Mouse (Mus musculus): ENCODE data around the gene Syk. TPM values are rescaled to one million over a fixed set of nuclear protein-coding genes. Genes with fewer than 3 reads are reported as not detected.

The Syk gene
- polyA plus RNA-seq, 1 experiment, result not detected

DNA sequence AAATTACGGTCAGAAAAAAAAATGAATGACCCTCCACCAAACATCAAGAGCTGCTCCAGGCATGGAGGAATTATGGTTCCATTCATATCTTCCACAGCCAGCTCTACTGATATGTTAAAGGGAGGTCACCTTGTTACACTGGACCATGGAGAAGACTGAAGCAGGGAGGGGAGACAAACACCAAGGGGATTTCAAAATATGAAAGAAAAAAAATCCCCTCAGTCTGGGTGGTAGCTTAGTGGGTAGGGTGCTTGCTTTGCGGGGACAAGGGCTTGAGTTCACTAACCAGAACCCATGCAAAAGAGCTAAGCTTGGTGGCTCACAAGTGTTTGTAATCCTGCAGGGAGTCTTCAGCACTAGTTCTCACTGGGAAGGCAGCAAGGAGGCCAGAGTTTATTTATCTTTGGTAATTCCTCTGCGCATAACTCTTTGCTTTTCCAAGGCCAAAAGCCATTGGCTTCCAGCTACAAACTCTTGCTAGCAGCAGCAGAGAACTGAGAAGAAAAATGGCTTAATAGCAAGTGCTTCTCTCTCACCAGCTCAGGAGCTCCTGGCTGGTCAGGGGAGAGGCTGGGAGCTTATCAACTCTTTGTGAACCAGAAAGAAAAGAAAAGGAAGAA lies 23.8 kb downstream of the Syk start:
- TF ChIP-seq GATA1 (IDR thresholded peaks at IDR 0.05; ENCODE audit: low read length), result no peak

DNA sequence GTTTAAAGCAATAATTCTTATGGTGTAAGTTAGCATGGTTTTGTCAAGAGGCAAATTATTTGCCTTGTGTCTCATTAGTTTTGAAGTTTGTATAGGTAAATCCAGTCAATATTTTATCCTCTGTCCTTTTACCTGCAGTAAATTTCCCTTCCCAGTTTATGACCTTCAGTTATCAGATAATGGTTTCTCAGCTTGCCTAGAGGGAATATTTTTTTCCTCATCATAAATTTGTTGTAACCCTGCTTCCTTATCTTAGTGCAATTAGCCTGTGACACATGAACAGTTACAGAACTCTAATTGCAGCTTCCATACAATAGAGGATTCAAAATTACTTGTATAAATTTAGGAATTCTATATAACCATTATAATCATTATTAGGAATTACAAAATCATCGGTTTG lies 25.0 kb downstream of the Syk start:
- no peak for TF ChIP-seq GATA1 (IDR thresholded peaks at IDR 0.05; ENCODE audit: low read length)

DNA sequence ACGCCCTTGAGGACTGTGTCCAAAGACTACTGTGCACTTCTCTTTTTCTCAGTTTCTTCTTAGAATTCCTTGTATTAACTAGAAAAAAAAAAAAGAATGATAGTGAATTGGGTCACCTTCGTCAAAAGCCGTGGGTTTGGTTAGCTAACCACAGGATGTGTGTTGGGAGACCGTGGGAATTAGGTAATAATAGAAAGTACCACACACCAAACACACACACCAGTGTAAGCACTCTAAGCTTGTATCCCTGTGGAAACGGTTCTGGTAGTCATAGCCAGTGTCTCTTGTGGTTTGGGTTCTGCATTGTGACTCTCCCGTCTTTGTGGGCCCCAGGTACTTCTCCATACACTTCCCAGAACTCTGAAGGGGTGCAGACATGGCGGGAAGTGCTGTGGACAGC lies 27.5 kb downstream of the Syk start:
- no peak for TF ChIP-seq GATA1 (IDR thresholded peaks at IDR 0.05; ENCODE audit: low read length)

- TF ChIP-seq GATA1 (IDR thresholded peaks at IDR 0.05; ENCODE audit: low read length), result no peak
These were observed 30.3 kb downstream of the Syk start for GRCm38 (mm10) chr13:52613266-52613665.

DNA sequence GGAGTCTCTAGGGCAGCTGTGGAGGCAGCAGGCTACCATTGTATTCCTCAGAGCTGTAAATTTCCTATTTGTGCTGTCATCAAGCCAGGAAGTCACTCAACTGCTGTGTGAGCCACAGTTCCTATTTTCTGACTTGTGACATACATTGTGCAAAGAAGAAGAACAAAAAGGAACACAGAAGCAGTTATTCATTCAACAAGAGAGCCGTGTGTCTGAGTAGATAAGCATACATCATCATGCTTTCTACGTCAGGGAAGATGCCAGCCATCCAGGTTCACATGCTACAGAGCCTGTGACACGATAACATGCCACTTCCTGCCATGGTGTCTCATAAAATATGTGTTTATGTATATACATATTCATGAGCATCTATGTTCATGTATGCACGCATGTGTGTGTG lies 32.1 kb downstream of the Syk start:
- no peak for TF ChIP-seq GATA1 (IDR thresholded peaks at IDR 0.05; ENCODE audit: low read length)

- TF ChIP-seq GATA1 (IDR thresholded peaks at IDR 0.05; ENCODE audit: low read length), result no peak
These were observed 34.2 kb downstream of the Syk start for GRCm38 (mm10) chr13:52617096-52617714.

DNA sequence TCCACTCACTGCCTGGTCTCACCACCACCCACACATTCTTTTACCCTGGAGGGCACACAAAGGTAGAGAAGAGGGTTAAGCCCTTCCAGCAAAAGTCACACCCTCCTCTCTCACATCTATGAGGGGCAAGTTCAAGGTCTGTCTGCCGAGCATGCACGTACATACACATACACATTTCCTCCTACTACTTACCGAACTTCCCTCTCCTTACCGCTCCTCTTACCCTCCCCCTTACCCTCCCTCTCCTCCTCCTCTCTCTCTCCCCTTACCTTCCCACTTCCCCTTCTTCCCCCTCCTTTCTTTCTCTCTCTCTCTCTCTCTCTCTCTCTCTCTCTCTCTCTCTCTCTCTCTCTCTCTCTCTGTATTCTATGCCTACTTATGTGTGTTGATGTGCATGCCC lies 35.6 kb downstream of the Syk start:
- TF ChIP-seq GATA1 (IDR thresholded peaks at IDR 0.05; ENCODE audit: low read length), result no peak

DNA sequence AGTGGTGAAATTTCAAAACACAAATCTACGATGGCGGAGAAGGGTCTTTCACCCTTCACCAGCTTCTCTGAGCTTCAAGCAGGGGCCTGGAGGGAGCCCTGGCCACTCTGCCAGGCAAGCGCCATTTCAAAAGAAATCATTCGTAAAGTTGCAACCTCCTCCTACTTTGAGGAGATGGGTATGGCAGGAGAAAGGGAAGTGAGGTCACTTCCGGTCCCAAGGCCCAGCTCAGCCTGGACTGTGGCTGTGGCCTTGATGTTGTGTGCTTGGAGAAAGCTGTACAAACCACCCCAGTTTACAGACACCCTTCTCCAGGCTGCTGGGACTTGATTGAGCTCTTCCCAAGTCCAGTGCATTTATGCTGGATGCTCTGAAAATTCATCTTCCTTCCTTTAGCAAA lies 36.5 kb downstream of the Syk start:
- no peak for TF ChIP-seq GATA1 (IDR thresholded peaks at IDR 0.05; ENCODE audit: low read length)

GRCm38 (mm10) chr13:52624038-52624437 lies 41.1 kb downstream of the Syk start:
- no peak for TF ChIP-seq GATA1 (IDR thresholded peaks at IDR 0.05; ENCODE audit: low read length)

- no peak for TF ChIP-seq GATA1 (IDR thresholded peaks at IDR 0.05; ENCODE audit: low read length)
These were observed 45.6 kb downstream of the Syk start for GRCm38 (mm10) chr13:52628602-52629001.

DNA sequence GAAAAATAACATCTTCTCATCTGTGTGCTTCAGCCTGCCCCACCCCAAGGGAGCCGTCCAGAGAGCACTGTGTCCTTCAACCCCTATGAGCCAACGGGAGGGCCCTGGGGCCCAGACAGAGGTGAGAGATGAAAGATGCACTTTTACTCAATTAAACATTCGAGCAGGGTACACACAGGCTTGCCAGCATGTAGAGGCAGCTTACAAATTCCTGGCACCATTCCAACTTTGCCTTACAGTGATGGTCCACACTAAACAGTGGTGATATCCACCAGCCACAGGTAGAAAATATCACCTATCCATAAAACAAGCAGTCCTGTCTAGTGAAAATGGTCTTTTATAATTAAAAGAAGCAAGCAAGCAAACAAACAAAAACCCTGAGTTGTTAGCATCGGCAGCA lies 48.7 kb downstream of the Syk start:
- no peak for TF ChIP-seq GATA1 (IDR thresholded peaks at IDR 0.05; ENCODE audit: low read length)

- no peak for TF ChIP-seq GATA1 (IDR thresholded peaks at IDR 0.05; ENCODE audit: low read length)
These were observed 52.5 kb downstream of the Syk start for GRCm38 (mm10) chr13:52635484-52635883.

GRCm38 (mm10) chr13:52636176-52636748 lies 53.3 kb downstream of the Syk start:
- TF ChIP-seq GATA1 (IDR thresholded peaks at IDR 0.05; ENCODE audit: low read length), result no peak

DNA sequence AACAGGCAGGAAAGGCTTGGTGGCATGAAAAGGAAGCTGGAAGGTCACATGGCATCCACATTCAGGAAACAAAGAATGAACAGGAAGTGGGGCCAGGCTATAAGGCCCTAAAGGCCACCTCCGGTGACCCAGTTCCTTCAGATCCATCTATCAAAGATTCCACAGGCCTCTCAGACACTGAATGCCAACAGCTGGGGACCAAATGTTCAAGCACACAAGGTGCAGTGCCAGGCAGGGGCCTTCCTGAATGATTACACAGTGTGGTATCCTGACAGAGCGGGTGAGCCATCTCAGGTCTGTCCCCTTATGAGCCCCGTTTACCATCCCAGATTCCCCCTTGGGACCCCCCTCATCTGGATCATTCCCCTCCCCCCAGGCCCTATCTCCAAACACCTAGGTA lies 63.6 kb downstream of the Syk start:
- no peak for TF ChIP-seq GATA1 (IDR thresholded peaks at IDR 0.05; ENCODE audit: low read length)

- no peak for TF ChIP-seq GATA1 (IDR thresholded peaks at IDR 0.05; ENCODE audit: low read length)
These were observed 65.2 kb downstream of the Syk start for GRCm38 (mm10) chr13:52647996-52648712.

GRCm38 (mm10) chr13:52649791-52650418 lies 66.9 kb downstream of the Syk start:
- TF ChIP-seq GATA1 (IDR thresholded peaks at IDR 0.05; ENCODE audit: low read length), result no peak
